Mouse (Mus musculus): ENCODE measurements at regions not wholly inside any gene's neighbourhood (a gene's known extent, or its start where the extent isn't known, plus 50 kb on each side); places are given as distances from the start of the nearest gene placed in this dataset.
A peak's percentile ranks its signal among the peaks of the same experiment; 100 is the strongest.
"Not testable (repeated sequence)": the region's sequence is repeated elsewhere in the genome, so short reads cannot be mapped to it uniquely, and the experiment has no call there.

DNA sequence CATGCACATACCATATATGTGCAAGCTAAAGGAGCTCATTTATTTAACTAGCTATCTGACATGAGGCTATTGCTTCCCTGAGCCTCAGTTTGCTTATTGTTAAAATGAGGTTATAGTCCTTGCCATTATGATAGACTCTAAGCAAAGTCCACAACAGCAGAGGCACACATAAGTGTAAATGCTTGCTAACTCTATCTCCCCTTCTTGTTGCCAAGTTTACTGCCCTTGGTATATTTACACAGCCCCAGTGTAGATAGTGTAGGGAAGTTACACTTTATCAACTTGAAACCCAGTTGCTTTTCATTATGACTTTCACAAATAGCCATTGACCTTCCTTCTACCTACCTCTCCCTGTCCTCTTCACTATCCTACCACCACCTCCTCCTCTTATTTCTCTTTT lies 782.6 kb upstream of the Agtr1b start:
- DNase-seq: no peak

GRCm38 (mm10) chr3:21128821-21129504 lies 762.0 kb upstream of the Agtr1b start:
- no peak for DNase-seq

- no peak for DNase-seq
Measured at GRCm38 (mm10) chr3:21126191-21126590, 759.2 kb upstream of the Agtr1b start.

- no peak for DNase-seq
Measured at GRCm38 (mm10) chr3:21118164-21118902, 751.4 kb upstream of the Agtr1b start.

DNA sequence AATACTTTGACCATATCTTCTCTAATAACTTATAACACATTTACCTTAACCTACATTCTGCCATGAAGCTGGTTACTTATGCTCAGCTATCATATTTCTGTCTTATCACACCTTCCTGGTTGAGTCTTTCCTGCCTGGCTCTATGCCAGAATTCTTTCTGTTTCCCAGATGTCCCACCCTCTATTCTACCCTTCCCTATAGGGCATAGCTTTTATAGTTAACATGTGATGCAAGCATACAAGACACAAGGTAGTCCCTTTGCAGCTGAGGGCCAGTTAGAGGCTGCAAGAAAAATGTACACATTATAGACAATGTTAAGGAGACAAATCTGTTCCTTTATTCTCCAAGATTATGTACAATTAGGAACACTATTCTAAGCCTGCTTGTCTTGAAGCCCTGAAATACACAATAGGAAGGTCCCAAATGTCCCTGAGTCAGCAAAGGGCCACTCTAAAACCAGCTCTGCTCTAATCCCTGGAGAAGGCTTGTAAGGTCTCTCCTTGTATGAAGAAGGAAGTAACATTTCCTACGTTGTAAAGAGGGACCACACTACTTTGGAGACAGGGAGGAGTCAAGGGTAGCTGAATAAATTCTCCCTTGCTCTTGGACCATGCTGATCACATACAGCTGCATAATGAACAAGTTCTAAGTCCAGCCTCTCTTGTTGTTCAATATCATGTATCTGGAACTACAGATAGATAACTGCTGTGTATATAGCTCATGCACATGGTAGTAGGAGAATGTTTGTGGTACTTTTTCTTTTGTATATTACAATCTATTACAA lies 745.0 kb upstream of the Agtr1b start:
- no peak for DNase-seq

GRCm38 (mm10) chr3:21090206-21090605 lies 723.2 kb upstream of the Agtr1b start:
- DNase-seq: no peak

DNA sequence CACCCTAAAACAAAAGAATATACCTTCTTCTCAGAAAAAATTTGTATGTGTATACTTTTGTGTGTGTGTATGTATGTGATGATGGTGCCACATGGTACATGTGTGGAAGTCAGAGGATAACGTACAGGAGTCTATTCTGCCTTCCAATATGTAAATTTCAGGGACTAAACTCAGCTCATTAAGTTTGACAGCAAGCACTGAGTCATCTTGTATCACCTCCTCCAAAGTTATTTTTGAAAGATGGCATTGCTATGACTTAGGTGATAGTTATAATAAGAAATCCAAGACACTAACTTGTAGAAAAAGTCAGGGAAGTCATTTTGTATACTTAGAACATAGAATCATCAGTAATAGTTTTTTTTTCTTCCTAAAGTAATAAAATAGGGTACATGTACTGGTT lies 719.4 kb upstream of the Agtr1b start:
- DNase-seq: no peak

GRCm38 (mm10) chr3:21077548-21077947 lies 710.6 kb upstream of the Agtr1b start:
- no peak for DNase-seq

DNA sequence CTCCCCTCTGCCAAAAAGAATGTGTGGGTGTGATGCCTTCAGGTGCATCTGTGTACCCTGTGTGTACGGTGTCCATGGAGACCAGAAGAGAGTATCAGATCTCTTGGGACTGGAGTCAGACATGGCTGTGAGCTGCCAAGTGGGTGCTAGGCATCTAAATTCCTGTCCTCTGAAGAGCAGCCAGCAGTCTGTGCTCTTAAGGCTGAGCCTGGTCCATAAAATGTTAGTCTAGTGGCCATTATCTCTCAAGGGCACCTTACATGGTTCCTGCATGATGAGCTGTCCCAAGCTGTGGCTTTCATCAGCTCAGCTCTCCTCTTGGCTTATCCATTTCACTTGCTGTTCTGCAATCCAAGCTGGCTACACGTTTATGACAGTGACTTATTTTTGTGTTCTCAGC lies 686.4 kb upstream of the Agtr1b start:
- DNase-seq: not testable (repeated sequence)

DNA sequence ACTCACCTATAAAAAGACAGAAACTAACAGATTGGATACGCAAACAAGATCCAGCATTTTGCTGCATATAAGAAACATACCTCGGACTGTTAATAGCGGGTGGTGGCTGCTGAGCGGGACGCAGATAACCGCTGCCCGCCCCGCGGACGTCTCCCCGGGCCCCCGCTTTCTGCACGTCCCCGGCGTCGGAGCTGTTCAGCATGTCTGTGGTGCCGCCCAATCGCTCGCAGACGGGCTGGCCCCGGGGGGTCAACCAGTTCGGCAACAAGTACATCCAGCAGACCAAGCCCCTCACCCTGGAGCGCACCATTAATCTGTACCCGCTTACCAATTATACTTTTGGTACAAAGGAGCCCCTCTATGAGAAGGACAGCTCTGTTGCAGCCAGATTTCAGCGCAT lies 682.4 kb upstream of the Agtr1b start:
- DNase-seq: not testable (repeated sequence)

DNA sequence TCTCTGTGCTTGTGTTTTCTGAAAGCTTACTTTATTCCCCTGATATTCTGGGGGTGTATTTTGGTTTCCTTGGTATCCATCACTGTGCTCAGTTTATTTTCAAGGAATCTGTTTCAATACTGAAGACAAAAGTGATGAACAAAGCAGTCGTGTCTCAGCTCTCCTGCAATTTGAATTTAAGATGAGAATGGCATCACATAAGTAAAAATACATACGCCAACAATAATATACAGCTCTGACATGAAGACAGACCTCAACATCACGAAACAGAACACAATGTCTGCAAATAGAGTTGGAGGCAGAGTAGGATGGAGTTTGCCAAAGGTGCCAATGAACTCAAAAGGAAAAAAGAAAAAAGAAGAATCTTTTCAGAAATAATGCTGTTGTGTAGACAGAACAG lies 679.0 kb upstream of the Agtr1b start:
- DNase-seq: no peak

GRCm38 (mm10) chr3:21025876-21026275 lies 658.9 kb upstream of the Agtr1b start:
- no peak for DNase-seq

- DNase-seq: no peak
Measured at GRCm38 (mm10) chr3:21020946-21021345, 654.0 kb upstream of the Agtr1b start.

DNA sequence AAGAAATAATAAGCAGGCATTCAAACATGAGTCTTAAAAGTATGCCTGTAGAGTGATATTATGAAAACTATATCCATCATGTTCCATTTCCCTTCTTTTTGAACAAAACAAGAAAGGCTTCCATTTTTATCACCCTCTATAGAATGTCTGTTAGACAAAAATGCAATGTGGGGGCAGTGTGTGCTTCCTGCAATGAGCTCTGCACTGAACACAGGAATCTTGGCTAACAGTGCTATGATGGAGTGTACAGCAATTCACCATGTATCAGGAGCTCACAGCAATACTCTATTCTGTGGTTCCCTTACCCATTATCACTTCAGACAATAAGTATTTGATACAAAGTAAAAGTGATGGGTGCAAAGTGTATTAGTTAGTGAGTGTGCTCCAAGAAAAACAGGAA lies 653.3 kb upstream of the Agtr1b start:
- no peak for DNase-seq

- DNase-seq: no peak
Measured at GRCm38 (mm10) chr3:21009650-21010049, 642.7 kb upstream of the Agtr1b start.

GRCm38 (mm10) chr3:20998295-20998694 lies 631.3 kb upstream of the Agtr1b start:
- DNase-seq: no peak

DNA sequence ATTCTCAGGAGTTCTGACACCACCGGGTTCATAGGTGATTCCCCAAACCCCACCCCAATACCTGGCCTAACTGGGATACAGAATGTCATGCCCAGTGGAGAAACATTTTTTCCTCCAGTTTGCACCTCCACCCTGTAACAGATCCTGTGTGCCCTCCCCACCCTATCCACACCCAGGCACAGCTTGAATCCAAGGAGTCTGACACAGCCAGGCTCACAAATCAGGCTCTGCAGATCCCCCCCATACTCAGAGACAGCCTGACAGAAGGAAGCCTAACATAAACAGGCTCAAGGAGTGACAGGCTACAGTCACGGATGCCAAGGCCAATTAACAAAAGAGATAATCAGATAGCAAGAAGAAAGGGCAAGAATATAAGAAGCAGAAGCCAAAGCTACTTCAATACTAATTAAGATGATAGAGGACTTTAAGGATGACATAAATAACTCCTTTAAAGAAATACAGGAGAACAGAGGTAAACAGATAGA lies 622.6 kb upstream of the Agtr1b start:
- DNase-seq: peak; percentile 19

- peak; percentile 80 for DNase-seq
Measured at GRCm38 (mm10) chr3:20986942-20987341, 620.0 kb upstream of the Agtr1b start.

- peak; percentile 63 for DNase-seq
Measured at GRCm38 (mm10) chr3:20986377-20986727, 619.4 kb upstream of the Agtr1b start.

- DNase-seq: no peak
Measured at GRCm38 (mm10) chr3:20985682-20986376, 618.9 kb upstream of the Agtr1b start.

DNA sequence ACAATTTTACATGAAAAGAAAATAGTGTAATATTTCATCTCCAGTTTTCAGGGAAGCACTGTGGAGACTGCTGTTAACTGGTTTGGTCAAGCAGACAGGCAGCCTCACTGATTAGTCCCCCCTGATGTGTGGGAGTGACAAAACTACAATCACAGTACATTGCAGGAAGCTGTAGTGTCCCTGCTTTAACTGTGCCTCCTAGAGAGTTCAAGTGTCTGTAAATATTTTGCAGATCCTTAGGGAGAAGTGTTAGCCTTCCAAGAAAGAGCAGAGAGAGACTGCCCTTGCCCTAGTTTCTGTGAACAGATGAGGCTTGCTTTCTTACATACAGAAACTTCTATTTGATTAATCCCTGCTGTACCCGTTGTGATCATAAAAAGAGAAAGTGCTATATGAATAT lies 617.2 kb upstream of the Agtr1b start:
- DNase-seq: peak; percentile 15

GRCm38 (mm10) chr3:20973077-20973476 lies 606.1 kb upstream of the Agtr1b start:
- DNase-seq: no peak

Data from retina, postnatal 1 day (tissue).